Mouse (Mus musculus) brain, adult 2 months (tissue): ENCODE results near the gene Abhd12.

Source experiments
- DNase-seq: peaks from one replicate; pipeline ENCODE4 v3.0.0; 2011; ENCODE audit warnings: low read depth, low spot score

Gene Abhd12

DNA sequence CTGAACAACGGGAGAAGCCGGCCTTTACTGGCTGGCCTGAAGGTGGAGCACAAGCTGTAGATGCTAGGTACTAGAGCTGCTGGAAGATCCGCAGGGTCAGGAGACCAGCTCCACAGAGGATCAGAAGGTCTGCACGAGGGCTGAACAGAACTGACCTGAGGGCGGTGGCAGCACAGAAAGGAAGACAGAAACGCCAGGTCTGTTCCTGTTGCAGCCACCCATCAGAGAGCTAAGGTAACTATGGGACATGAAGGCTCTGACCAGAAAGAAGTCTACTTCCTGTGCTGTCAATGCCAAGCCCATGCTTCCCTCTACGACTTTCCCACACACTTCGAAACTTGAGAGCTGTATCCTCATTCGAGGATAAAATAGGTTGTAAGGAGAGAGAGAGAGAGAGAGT lies 53.3 kb downstream of the Abhd12 start:
- no peak for DNase-seq

DNA sequence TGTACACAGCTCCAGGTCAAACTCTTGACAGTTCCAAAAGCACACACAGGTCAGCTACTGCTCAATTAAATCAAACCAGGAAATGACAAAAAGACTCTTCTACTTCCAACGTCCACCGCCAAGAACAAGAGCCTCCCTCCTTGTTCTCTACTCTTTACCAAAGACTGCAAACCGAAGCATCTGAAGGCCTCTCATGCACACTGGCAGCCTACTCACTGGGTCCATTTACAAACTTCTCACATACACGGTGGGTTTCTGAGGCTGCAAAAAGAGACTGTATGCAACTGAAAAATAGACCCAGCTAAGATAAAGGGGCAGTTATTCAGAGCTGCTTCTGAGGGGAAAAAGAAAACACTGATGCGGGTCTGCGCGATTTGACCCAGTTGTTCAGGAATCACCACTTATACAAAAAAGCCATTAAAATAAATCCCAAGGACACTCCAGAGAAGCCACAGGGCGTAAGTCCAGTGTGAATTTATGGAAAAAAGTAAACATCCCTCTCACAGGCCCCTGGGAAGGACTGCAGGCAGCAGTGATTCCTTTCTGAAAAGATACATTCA lies 57.0 kb downstream of the Abhd12 start:
- no peak for DNase-seq

GRCm38 (mm10) chr2:150844798-150845197 lies 59.7 kb downstream of the Abhd12 start:
- DNase-seq = peak; percentile 87

GRCm38 (mm10) chr2:150842049-150842461 lies 62.5 kb downstream of the Abhd12 start:
- peak; percentile 65 for DNase-seq

- DNase-seq = no peak
Observed at GRCm38 (mm10) chr2:150841109-150841508, 63.4 kb downstream of the Abhd12 start.

- peak; percentile 79 for DNase-seq
Observed at GRCm38 (mm10) chr2:150839686-150840471, 64.7 kb downstream of the Abhd12 start.

DNA sequence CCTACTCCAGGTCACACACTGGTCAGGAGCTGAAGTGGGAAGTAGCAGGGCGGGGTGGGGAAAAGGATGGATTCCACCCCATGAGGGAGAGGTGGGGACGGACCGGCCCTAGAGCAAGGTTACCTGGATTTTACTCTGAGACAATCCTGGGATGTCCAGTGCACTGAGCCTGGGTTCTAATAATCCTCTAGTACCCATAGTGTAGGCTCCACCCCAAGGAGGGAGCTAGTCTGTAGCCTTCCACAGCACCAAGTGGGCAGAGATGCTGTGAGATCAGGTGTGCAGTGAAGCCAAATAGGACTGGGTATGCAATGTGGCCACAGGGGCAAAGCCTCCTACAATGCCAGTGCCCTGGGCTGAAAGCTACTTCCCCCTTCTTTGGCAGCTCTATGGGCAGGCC lies 66.8 kb downstream of the Abhd12 start:
- no peak for DNase-seq

GRCm38 (mm10) chr2:150836906-150837305 lies 67.6 kb downstream of the Abhd12 start:
- peak; percentile 45 for DNase-seq

DNA sequence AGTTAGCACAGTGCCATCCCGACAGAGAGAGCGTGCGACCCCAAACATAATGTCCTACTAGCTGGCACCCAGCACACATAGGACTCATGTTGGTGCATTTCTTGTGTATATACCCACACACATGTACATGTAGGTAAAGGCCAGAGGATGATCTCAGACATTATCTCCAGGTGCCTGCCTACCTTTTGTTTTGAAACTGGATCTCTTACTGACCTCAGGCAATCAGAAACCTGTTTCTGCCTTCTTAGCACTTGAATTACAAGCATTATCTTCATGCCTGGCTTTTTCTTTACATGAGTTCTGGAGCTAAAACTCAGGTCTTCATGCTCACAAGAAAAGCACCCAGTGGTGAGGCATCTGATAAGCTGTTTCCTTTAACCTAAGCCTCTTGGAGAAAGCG lies 68.6 kb downstream of the Abhd12 start:
- no peak for DNase-seq

GRCm38 (mm10) chr2:150834616-150835015 lies 69.9 kb downstream of the Abhd12 start:
- no peak for DNase-seq

DNA sequence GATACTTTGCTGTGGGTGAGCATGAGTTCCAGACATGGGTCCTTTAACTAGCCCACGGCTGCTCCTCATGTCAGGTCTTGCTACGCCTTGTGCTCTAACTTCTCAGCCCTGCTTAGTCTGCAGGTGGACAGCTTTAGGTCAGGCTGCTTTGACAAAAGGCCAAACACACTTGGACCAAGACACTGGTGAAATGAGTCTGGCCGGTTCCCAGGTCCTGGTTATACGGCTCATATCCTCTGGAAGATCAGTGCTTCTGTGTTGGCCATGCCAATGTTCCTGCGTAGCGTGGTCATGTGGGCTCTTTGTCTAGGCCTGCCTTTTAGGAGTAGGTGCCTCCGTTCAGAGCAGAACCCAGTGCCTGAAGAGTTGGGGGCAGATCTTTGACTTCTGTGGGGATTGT lies 72.5 kb downstream of the Abhd12 start:
- peak; percentile 80 for DNase-seq

GRCm38 (mm10) chr2:150830911-150831441 lies 73.6 kb downstream of the Abhd12 start:
- DNase-seq = no peak

DNA sequence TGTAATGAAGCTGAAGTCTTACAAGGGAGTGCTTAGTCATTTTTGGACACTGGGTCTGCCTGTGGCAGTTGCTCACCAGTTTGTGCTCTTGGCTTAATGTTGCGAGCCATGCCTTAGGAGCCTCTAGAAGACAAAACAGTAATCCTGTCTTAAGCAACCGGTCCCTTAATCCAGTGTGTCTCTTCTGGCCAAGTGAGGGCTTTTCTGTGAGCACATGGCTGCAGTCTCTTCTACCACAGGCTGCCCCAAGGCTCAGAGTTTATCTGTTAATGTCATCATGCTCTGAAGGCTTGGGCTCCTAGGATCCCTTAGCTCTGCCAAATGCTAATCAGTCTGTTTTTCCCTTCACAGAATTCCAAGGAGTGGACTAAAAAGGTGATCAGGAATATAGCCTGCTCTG lies 74.5 kb downstream of the Abhd12 start:
- no peak for DNase-seq

GRCm38 (mm10) chr2:150828654-150829053 lies 75.9 kb downstream of the Abhd12 start:
- DNase-seq = no peak

- no peak for DNase-seq
Observed at GRCm38 (mm10) chr2:150828164-150828563, 76.4 kb downstream of the Abhd12 start.

- DNase-seq = no peak
Observed at GRCm38 (mm10) chr2:150826426-150826825, 78.1 kb downstream of the Abhd12 start.

DNA sequence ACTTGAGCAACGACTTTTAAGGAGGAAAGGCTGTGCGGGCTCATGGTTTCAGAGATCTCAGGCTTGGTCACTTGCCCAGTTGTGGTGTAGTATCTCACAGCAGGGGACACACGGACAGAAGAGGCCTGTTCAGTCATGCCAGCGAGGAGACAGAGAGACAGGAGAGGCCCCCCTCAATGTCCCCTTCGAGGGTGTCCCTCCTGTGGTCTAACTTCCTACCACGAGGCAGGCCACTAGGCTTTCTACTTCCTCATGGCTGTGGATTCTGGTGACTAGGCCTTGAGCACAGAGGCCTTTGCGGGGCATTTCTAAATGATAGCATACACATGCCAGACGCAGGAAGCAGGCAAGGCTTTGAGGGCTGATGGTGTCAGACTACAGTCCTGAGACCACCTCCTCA lies 81.6 kb downstream of the Abhd12 start:
- DNase-seq = no peak

DNA sequence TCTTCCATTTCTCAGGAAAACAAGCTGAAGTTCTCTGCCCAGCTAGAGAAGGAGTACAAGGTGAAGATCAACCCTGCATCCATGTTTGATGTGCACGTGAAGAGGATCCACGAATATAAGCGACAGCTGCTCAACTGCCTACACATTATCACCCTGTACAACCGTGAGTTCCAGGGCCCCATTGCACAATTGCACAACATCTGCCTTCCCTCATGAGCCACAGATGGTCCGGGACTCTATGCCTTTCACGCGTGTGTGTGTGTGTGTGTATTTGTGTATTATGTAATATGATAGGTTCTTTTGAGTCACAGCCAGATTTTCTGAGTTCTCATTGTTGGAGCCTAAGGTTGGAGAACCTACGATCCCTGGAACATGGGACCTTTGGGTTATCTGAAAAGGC lies 83.8 kb downstream of the Abhd12 start:
- DNase-seq = peak; percentile 61

GRCm38 (mm10) chr2:150818742-150819141 lies 85.8 kb downstream of the Abhd12 start:
- no peak for DNase-seq

- peak; percentile 74 for DNase-seq
Observed at GRCm38 (mm10) chr2:150816676-150817402, 87.7 kb downstream of the Abhd12 start.

- no peak for DNase-seq
Observed at GRCm38 (mm10) chr2:150812816-150813215, 91.7 kb downstream of the Abhd12 start.

GRCm38 (mm10) chr2:150810603-150811002 lies 93.9 kb downstream of the Abhd12 start:
- DNase-seq = no peak
